Mouse (Mus musculus): ENCODE data around the gene Tmem104.
A peak's percentile ranks its signal among the peaks of the same experiment; 100 is the strongest.

Gene Tmem104

DNA sequence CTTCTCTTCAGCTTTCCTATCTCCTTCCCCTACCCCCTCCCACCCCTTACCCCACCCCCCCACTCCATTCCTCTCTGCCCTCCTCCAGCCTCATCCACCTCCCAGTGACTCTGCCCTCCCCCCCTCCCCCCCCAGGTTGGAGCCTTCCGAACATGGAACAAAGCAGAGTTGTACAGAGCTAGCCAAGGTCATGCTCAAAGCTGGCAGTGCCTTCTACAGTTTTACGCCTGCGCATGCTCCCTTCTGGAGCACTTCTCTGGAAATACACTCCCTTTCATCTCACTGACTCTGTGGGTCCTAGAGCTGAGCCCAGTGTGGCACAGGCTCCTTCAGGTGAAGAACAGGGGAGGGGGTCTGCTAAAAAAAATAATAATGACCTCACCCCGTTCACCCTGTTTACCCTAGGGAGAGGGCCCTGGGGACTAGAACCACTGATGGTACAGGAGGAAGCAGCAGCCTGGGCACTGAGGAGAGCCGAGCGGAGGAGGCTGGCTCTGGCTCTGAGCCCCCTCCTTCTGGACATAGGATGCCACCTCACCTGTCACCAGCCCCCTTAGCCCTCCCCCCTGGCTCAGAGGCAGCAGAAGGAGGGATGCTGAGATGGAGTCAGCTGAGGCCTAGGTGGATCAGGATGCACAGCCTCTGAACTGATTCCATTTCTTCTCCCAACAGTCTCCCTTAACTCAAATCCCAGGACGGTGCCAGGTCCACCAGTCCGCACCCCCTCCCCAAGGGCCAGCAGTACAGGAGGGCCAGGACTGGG, 95.6 kb downstream of the Tmem104 start:
- DNase-seq (ENCODE audit: low spot score) = no peak

DNA sequence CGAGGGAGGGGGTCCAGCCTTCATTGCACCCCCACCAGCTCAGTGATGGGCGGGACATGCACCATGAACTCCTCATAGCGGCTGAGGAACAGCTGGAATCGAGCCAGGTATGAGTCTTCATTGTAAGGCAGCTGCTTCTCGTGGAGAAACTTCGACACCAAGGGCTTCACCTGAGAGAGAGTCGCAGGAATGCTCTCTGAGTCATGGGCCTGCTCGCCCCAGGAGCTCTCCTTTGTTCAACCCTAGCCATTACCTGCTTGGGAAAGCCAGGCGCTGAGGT, 96.1 kb downstream of the Tmem104 start:
- DNase-seq (ENCODE audit: low spot score) = no peak

DNA sequence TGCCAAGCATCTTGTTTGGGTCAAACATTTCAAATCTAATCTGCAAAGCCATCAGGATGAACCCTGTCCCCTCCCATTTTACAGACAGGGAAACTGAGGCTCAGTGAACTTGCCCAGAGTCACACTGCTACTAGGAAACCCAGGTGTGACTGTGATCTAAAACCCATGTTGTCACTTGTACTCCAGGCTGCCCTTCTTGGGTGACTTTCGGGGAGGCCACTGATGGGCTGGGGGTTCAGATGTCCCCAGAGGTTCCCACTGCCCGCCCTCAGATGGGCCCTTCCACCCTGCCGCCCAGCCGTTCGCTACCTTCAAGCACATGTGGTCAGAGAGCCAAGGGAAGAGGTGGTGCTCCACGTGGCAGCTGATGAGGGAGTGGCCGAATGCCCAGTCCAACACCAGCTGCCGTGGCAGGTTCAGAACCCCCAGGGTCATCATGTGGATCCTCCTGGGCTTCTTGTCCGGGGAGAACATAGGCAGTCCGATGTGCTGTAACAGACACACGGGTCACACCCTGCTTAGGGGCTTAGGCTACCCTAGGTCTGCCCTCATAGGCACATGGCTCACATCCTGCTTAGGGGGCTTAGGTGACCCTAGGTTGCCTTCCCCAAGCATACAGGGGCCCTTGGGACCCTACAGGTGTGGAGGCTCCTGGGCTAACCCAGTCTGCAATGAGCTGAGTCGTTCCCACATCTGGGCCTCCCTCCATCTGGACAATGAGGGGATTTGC, 96.8 kb downstream of the Tmem104 start:
- no peak for DNase-seq (ENCODE audit: low spot score)

DNA sequence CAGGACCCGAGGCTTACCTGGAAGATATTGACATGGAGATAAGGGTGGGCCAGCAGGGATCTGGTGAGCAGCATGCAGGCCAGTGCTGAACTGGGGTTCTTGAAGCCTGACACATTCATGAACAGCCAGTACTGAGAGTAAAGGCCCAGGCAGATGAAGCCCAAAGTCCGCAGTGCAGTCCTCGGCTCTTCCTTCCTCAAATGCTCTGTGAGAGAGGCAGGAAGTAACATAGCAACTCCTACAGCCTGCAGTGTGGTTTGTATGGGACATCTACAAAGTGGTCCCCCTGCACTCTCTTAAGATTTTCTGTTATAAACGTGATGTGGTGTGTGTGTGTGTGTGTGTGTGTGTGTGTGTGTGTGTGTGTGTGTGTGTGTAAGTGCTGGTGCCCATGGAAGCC, 98.0 kb downstream of the Tmem104 start:
- no peak for DNase-seq (ENCODE audit: low spot score)

DNA sequence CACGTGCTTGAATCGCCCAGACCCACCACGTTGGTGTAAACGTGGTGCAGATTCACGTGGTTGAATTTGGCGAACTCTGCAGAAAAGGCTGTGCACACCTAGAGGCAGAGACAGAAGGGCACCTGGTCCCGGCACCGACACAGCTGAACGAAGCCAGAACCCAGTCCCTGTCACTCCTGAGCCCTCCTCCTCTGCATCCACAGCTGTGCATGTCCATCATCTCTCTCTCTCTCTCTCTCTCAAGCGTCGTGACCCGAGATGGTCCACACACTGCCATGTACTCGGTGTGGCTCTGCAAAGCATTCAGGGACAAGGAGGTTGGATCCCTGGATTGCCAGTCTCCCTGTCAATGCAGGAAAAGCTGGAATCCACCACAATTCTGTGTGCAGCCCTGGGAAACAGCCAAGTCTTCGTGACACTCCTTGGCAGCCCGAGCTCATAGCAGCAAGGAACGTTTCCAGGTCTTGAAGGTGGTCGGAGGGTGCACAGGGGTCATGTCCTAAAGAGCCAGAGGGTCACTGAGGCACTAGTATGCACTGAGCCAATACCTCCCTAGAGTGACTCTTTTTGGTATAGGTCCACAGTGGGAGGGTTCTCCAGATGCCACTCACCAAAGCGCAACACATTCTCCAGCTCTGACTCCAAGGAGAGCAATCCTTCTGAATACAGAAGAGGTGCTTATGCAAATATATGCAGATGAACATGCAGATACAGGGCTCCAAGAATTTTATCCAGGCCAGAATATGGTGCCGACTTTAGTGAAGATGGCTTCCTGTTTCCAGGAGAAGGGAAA, 99.1 kb downstream of the Tmem104 start:
- no peak for DNase-seq (ENCODE audit: low spot score)

DNA sequence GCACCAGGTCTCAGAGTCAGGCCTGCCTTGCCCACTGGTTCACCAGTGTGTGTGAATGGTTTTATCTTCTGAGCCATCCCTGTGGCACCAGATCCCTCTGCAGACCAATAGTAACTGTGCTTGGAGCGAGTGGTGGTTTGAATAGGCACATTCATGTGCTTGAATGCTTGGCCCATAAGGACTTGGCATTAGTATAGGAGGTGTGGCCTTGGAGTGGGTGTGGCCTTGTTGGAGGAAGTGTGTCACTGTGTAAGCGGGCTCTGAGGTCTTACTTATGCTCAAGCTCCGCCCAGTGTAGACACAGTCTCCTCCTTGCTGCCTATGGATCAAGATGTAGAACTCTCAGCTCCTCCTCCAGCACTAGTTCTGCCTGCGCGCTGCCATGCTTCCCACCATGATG, 100.1 kb downstream of the Tmem104 start:
- no peak for DNase-seq (ENCODE audit: low spot score)

DNA sequence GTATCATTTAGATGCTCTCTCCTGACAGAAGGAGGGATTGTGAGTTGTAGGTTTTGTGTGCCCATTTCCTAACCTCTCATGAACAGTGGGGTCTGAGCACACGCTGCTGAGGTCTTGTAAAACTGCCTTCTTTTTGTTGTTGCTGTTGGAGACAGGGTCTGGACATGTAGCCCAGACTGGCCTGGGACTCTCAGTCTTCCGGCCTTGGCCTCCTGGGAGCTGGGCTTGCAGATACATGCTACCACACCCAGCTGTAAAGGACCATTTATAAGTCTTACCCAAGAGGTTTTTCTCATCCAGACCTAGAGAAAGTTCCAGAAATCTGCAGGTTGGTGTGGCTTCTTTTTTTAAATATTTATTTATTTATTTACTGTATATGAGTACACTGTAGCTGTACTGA, 101.0 kb downstream of the Tmem104 start:
- DNase-seq (ENCODE audit: low spot score) = no peak

DNA sequence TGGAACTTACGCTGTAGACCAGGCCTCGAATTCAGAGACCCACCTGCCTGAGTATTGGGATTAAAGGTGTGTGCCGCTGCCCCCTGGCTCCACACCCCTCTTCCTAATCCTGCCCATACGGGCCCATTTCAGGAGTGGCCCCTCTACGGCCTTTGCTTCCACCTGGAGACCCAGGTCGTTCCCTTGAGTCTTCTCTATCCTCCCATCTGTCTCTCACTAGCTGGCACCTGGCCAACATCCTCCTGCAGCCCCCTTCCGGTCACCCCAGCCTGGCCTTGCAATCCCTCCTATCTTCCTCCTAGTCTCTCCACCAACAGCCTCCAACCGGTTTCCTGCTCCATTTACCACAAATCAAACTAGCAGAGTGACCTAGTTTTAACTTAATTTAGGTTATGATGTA, 102.6 kb downstream of the Tmem104 start:
- DNase-seq (ENCODE audit: low spot score) = no peak

DNA sequence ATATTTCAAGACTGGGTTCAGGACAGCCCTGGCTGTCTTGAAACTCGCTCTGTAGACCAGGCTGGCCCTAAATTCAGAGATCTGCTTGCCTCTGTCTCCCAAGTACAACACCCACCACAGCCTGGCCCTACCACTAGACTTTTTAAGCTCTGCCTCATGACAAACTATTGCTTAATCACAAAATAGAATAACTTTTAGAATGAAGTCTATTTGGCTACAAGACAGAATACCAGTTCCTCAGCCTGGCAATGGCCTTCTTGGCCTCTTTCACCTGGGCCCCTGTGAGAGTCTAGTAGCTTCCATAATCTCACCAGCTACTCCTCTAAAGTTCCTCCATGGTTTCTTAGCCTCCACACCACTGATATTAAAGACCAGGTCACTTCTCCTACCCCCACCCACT, 103.0 kb downstream of the Tmem104 start:
- DNase-seq (ENCODE audit: low spot score) = no peak

DNA sequence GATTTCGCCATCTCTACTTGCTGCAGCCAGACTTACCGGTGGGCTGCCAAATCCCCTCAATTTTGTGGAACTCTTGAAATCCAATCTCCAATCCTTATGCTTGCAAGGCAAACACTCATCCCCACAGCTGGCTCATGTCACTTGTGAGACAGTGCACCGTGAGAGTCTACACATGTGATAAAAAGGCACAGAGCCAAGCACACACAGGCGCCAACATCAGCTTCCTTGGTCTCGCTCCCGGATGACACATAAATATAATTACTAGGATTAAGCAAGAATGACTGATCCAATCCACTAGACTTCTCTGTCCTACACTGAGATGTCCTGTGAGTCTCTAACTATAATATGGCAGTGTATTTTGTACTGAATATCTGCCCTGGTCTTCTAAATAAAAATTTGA, 103.6 kb downstream of the Tmem104 start:
- peak; percentile 87 for DNase-seq (ENCODE audit: low spot score)

DNA sequence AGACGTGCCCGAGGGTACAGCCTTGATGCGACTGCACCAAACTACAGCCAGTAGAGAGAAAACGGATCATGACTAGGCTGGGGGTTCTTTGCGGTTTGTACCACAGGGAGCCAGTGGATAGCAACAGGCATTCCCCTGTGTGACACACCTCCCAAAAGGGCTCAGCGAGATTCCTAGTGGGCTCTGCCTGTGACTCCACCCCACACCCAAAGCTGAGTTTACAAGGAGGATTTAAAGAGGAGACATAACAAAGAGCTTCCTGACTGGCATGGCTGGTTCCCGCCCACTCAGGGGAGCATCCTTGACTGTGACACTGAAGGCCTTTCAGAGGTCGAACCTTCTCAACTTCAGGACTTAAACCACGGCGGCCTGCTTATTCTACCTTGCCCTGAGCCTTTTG, 104.2 kb downstream of the Tmem104 start:
- DNase-seq (ENCODE audit: low spot score) = no peak

DNA sequence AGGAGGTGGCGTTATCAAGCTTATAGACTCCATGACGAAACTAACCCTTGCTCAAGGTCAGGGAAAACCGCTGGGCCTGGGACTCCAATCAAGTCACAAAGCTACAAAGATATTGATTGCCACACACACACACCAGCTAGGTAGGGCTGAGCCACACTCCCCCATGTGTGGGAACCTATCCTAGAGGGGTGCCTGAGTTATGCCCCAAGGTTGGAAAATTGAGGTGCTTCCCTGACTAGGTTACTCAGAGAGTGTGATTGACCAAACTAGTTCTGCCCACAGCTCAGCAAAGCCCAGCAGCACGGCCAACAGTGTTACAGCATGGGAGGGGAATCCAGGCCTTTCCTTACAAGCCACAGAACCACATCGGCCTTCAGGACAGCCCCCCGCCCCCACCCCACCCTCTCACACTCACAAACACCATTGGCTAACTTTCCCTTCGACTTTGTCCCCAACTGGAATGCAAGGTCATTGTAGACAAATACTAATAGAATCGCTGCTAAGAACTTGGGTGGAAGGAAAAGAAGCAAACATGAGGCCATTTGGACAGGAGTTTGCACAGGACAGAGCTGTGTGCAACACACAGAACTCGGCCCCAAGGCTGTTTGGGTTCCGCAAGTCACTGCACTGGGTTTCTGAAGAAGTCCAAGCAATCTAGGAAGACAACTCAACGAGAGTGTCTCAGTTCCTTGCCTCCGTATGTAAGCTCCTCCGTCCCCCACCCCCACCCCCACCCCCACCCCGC, 105.5 kb downstream of the Tmem104 start:
- DNase-seq (ENCODE audit: low spot score) = no peak

DNA sequence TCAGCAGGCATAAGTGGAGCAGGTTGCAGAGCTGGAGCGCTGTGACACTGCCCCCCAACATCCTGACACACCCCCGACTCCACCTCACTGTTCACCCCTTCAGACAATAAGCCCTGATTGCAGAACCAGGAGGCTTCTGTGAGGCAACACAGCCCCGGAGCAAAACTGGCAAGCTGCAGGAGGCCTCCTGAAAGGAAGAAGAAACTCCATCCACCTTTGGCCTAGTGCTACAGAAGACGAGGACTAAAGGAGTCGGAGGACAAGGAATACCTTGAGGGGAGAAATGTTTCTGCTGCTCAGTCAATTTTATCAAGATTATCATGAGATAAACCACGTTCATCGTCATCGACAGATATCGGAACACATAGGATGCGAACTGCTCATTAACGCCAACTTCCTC, 108.7 kb downstream of the Tmem104 start:
- DNase-seq (ENCODE audit: low spot score) = no peak

Data from MN1 (cell line).